Mouse (Mus musculus) MEL (cell line): ENCODE data around the gene Mog. TPM values are rescaled to one million over a fixed set of nuclear protein-coding genes. Genes with fewer than 3 reads are reported as not detected.

Experiments used
- DNase-seq: peaks from one replicate; pipeline ENCODE4 v3.0.0; 2011; ENCODE audit warnings: low read depth, low spot score
- H3K27ac ChIP-seq: 2 replicates; pipeline ENCODE4 v1.5.1; 2012; ENCODE audit warnings: low read depth, mild to moderate bottlenecking, control low read depth, low read length, moderate library complexity; ENCODE audit not compliant: control insufficient read depth
- H3K27me3 ChIP-seq, 2 experiments: fragments of 150-350 bp in 1 of 2; sonication (generic) in 1 of 2; 2 replicates each; pipeline ENCODE4 v1.6.1; 2012; ENCODE audit warnings: low read length in 2 of 2, mild to moderate bottlenecking in 2 of 2, improper control_type of control experiment in 1 of 2, moderate library complexity in 1 of 2; ENCODE audit not compliant: insufficient read depth in 2 of 2, control insufficient read depth in 1 of 2
- H3K36me3 ChIP-seq, 2 experiments: 2 replicates each; pipeline ENCODE4 v1.6.1; 2012 to 2014; ENCODE audit warnings: low read length in 2 of 2, improper control_type of control experiment in 1 of 2, inconsistent platforms in 1 of 2, mild to moderate bottlenecking in 1 of 2; ENCODE audit not compliant: insufficient read depth in 2 of 2, control insufficient read depth in 1 of 2
- H3K4me1 ChIP-seq, 2 experiments: fragments of 150-350 bp in 1 of 2; sonication (generic) in 1 of 2; 2 replicates each; pipeline ENCODE4 v1.6.1; 2012; ENCODE audit warnings: low read length in 2 of 2, improper control_type of control experiment in 1 of 2, mild to moderate bottlenecking in 1 of 2; ENCODE audit not compliant: insufficient read depth in 2 of 2, control insufficient read depth in 1 of 2
- H3K4me3 ChIP-seq, 2 experiments: fragments of 150-350 bp in 1 of 2; sonication (generic) in 1 of 2; 2 replicates each; pipeline ENCODE4 v1.5.1; 2012; ENCODE audit warnings: low read depth in 2 of 2, low read length in 2 of 2, mild to moderate bottlenecking in 2 of 2, moderate library complexity in 2 of 2, control low read depth in 1 of 2, improper control_type of control experiment in 1 of 2; ENCODE audit not compliant: control insufficient read depth in 1 of 2, insufficient read depth in 1 of 2
- H3K79me2 ChIP-seq: 2 replicates; pipeline ENCODE4 v1.6.1; 2012; ENCODE audit warnings: mild to moderate bottlenecking, low read length, moderate library complexity; ENCODE audit not compliant: control insufficient read depth, poor library complexity, insufficient read depth
- H3K9ac ChIP-seq: 2 replicates; pipeline ENCODE4 v1.6.1; 2012; ENCODE audit warnings: low read depth, mild to moderate bottlenecking, control low read depth, low read length, moderate library complexity; ENCODE audit not compliant: control insufficient read depth, poor library complexity, severe bottlenecking
- H3K9me3 ChIP-seq: fragments of 150-350 bp; sonication (generic); replicated peaks from 2 replicates; pipeline ENCODE4 v1.6.1; 2012; ENCODE audit warnings: mild to moderate bottlenecking, low read length, improper control_type of control experiment, moderate library complexity; ENCODE audit not compliant: insufficient read depth
- CHD1 ChIP-seq: IDR thresholded peaks from 2 replicates; pipeline ENCODE4 v1.6.1; 2012; ENCODE audit warnings: low read depth, mild to moderate bottlenecking, inconsistent platforms, low read length, improper control_type of control experiment
- CHD2 ChIP-seq: IDR thresholded peaks from 2 replicates; pipeline ENCODE4 v1.6.1; 2011; ENCODE audit warnings: low read length, improper control_type of control experiment
- CTCF ChIP-seq, 3 experiments: IDR thresholded peaks in 2 of 3; conservative IDR thresholded peaks in 1 of 3; 2 replicates each; pipeline ENCODE4 v1.5.1; 2011 to 2012; ENCODE audit warnings: low read length in 3 of 3, low read depth in 2 of 3, mild to moderate bottlenecking in 2 of 3, improper control_type of control experiment in 1 of 3, inconsistent platforms in 1 of 3, mixed read lengths in 1 of 3, moderate library complexity in 1 of 3; ENCODE audit not compliant: control insufficient read depth in 1 of 3, insufficient read depth in 1 of 3, poor library complexity in 1 of 3, severe bottlenecking in 1 of 3
- E2F4 ChIP-seq: IDR thresholded peaks from 2 replicates; pipeline ENCODE4 v1.6.1; 2011; ENCODE audit warnings: low read depth, low read length, improper control_type of control experiment, borderline replicate concordance
- ELF1 ChIP-seq: IDR thresholded peaks from 2 replicates; pipeline ENCODE4 v1.6.1; 2014; ENCODE audit warnings: low read depth, mild to moderate bottlenecking, inconsistent platforms, low read length, improper control_type of control experiment, moderate library complexity
- EP300 ChIP-seq, 2 experiments: IDR thresholded peaks; 2 replicates each; pipeline ENCODE4 v1.6.1; 2011; ENCODE audit warnings: improper control_type of control experiment in 2 of 2, low read length in 2 of 2, low read depth in 1 of 2, mild to moderate bottlenecking in 1 of 2
- HCFC1 ChIP-seq: IDR thresholded peaks from 2 replicates; pipeline ENCODE4 v1.6.1; 2012; ENCODE audit warnings: low read depth, mild to moderate bottlenecking, inconsistent platforms, low read length, improper control_type of control experiment, moderate library complexity
- KAT2A ChIP-seq: conservative IDR thresholded peaks from 2 replicates; pipeline ENCODE4 v1.6.1; 2012; ENCODE audit warnings: low read depth, low read length, improper control_type of control experiment, inconsistent platforms
- MAX ChIP-seq: IDR thresholded peaks from 2 replicates; pipeline ENCODE4 v1.6.1; 2011; ENCODE audit warnings: low read length, improper control_type of control experiment
- MAZ ChIP-seq: IDR thresholded peaks from 2 replicates; pipeline ENCODE4 v1.6.1; 2012; ENCODE audit warnings: low read depth, mild to moderate bottlenecking, inconsistent platforms, low read length, improper control_type of control experiment
- MYC ChIP-seq: IDR thresholded peaks from 2 replicates; pipeline ENCODE4 v1.6.1; 2011; ENCODE audit warnings: low read depth, mild to moderate bottlenecking, low read length, improper control_type of control experiment, moderate library complexity
- NELFE ChIP-seq: IDR thresholded peaks from 2 replicates; pipeline ENCODE4 v1.6.1; 2011; ENCODE audit warnings: low read depth, low read length, improper control_type of control experiment
- POLR2A ChIP-seq, 2 experiments: IDR thresholded peaks; 2 replicates each; pipeline ENCODE4 v1.6.1; 2011 to 2012; ENCODE audit warnings: low read length in 2 of 2, mild to moderate bottlenecking in 2 of 2, control low read depth in 1 of 2, improper control_type of control experiment in 1 of 2, low read depth in 1 of 2, moderate library complexity in 1 of 2; ENCODE audit not compliant: control insufficient read depth in 1 of 2, insufficient read depth in 1 of 2, poor library complexity in 1 of 2
- POLR2AphosphoS2 ChIP-seq: IDR thresholded peaks from 2 replicates; pipeline ENCODE4 v1.6.1; 2011; ENCODE audit warnings: low read length, improper control_type of control experiment
- SIN3A ChIP-seq: IDR thresholded peaks from 2 replicates; pipeline ENCODE4 v1.6.1; 2012; ENCODE audit warnings: low read length, improper control_type of control experiment, inconsistent platforms
- SMC3 ChIP-seq: IDR thresholded peaks from 2 replicates; pipeline ENCODE4 v1.6.1; 2011; ENCODE audit warnings: low read depth, low read length, improper control_type of control experiment
- TAL1 ChIP-seq: IDR thresholded peaks from 2 replicates; pipeline ENCODE4 v1.6.1; 2012; ENCODE audit warnings: mild to moderate bottlenecking, inconsistent platforms, low read length, moderate library complexity, mixed read lengths
- TBP ChIP-seq: IDR thresholded peaks from 2 replicates; pipeline ENCODE4 v1.8.0; 2011; ENCODE audit warnings: low read depth, low read length, improper control_type of control experiment
- UBTF ChIP-seq: IDR thresholded peaks from 2 replicates; pipeline ENCODE4 v1.6.1; 2012; ENCODE audit warnings: low read depth, mild to moderate bottlenecking, inconsistent platforms, low read length, improper control_type of control experiment, moderate library complexity, borderline replicate concordance; ENCODE audit not compliant: insufficient read depth
- USF1 ChIP-seq: IDR thresholded peaks from 2 replicates; pipeline ENCODE4 v1.6.1; 2014; ENCODE audit warnings: low read depth, mild to moderate bottlenecking, inconsistent platforms, low read length, improper control_type of control experiment, moderate library complexity
- polyA plus RNA-seq, 2 experiments: library from polyadenylated mRNA; stranded (reverse) in 1 of 2; unstranded in 1 of 2; fragments of >175 nt in 1 of 2; fragments of >200 nt in 1 of 2; gene quantifications; 2 replicates each; pipeline versions ENCODE4 v1.2.1 to v1.2.4; 2012; ENCODE audit warnings: low replicate concordance in 2 of 2, low read depth in 1 of 2; ENCODE audit not compliant: insufficient read length in 2 of 2, insufficient read depth in 1 of 2, missing spikeins in 1 of 2
- total RNA-seq: library from RNA; depleted of rRNA; stranded (reverse); fragments of 300-350 nt; gene quantifications from 2 replicates; pipeline ENCODE4 v1.2.3, GENCODE M21; 2012

Gene Mog
- total and polyA plus RNA-seq, 3 experiments: not detected

DNA sequence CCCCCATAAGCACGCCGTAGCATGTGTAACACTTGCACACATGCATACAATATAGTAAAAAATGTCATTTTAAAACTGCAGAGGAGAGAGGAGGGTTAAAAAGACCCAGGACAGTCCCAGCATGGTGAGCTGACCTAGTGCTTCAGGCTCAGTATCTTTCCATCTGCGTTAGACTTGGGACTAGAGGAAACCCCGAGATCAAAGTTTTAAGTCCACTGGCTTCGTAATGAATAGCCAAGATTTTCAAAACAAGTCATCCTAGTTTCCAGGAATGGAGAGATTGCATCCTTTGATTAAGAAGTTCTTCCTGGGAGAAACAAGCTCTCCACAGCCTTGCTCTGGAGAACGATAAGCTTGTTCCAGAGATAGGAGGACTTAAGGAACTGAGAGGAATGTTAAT lies 15.0 kb downstream of the Mog start:
- no peak for DNase-seq
- Histone ChIP-seq H3K9ac (no peak overlapping the region), H3K27me3 (peaks cover 6 to 8% of the 10 kb centered on the region in 2 experiments), H3K79me2 (no peaks in the 10 kb centered on the region), H3K36me3 (no peaks in the 10 kb centered on the region), H3K4me3 (no peak overlapping the region), H3K9me3 (no peaks in the 10 kb centered on the region), H3K4me1 (no peaks in the 10 kb centered on the region), H3K27ac (no peak overlapping the region)
- TF ChIP-seq E2F4: no peak
- no peak for TF ChIP-seq ELF1
- no peak for TF ChIP-seq USF1
- TF ChIP-seq EP300 (IDR thresholded peaks at IDR 0.05; ENCODE audit: low read depth in 1 of 2, low read length in 2 of 2): no peak
- TF ChIP-seq SIN3A: no peak
- no peak for TF ChIP-seq CHD1
- TF ChIP-seq POLR2A (IDR thresholded peaks at IDR 0.05; ENCODE audit: control insufficient read depth in 1 of 2, insufficient read depth in 1 of 2, low read depth in 1 of 2, low read length in 2 of 2, poor library complexity in 1 of 2): no peak
- no peak for TF ChIP-seq TAL1
- no peak for TF ChIP-seq MYC
- TF ChIP-seq MAZ: no peak
- TF ChIP-seq NELFE: no peak
- TF ChIP-seq POLR2AphosphoS2: no peak
- no peak for TF ChIP-seq TBP

DNA sequence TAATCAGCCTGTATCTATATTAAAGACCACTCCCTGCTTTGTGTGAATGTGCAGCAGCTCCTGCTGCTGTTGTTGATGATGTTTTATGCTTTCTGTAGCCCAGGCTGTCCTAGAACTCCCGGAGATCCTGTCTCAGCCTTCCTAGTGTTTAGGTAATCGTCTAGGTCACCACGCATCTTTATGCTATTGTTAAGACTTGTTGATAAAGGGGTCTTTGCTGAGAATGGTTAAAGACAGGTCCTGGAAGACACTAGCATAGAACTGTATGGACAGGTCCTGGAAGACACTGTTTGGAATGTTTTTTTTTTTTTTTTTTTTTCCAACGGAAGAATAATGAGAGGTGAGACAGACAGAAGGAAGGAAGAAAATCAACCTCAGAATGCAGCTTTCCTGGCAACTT lies 19.8 kb downstream of the Mog start:
- no peaks in the 10 kb centered on the region for H3K9me3 ChIP-seq
- H3K79me2 ChIP-seq: no peaks in the 10 kb centered on the region
- no peaks in the 10 kb centered on the region for H3K4me1 ChIP-seq
- no peak overlapping the region for H3K27ac ChIP-seq
- no peak overlapping the region for H3K4me3 ChIP-seq
- no peaks in the 10 kb centered on the region for H3K36me3 ChIP-seq
- DNase-seq: no peak
- peaks cover 6 to 7% of the 10 kb centered on the region in 2 experiments; a peak in 3 of 4 replicates for H3K27me3 ChIP-seq
- no peak overlapping the region for H3K9ac ChIP-seq
- no peak for TF ChIP-seq SMC3
- no peak for TF ChIP-seq TAL1
- TF ChIP-seq SIN3A: no peak
- TF ChIP-seq MAX: no peak
- no peak for TF ChIP-seq CHD1
- TF ChIP-seq HCFC1: no peak
- no peak for TF ChIP-seq CHD2
- no peak for TF ChIP-seq USF1
- no peak for TF ChIP-seq CTCF (IDR thresholded peaks at IDR 0.05 in 2 of 3, conservative IDR thresholded peaks at IDR 0.05 in 1 of 3; ENCODE audit: control insufficient read depth in 1 of 3, insufficient read depth in 1 of 3, low read depth in 2 of 3, low read length in 3 of 3, poor library complexity in 1 of 3, severe bottlenecking in 1 of 3)
- no peak for TF ChIP-seq UBTF
- TF ChIP-seq KAT2A: no peak
- no peak for TF ChIP-seq E2F4
- no peak for TF ChIP-seq TBP
